Mouse (Mus musculus) liver, postnatal 0 days (tissue): ENCODE measurements around the gene 1700014D04Rik.
"Not testable (repeated sequence)": the region's sequence is repeated elsewhere in the genome, so short reads cannot be mapped to it uniquely, and the experiment has no call there.

Source experiments
- CTCF ChIP-seq: sonication (generic); IDR thresholded peaks from 2 replicates; pipeline ENCODE4 v1.5.1; 2016; ENCODE audit warnings: antibody characterized with exemption, low read depth
- EP300 ChIP-seq: IDR thresholded peaks from 2 replicates; pipeline ENCODE4 v1.6.1; 2016; ENCODE audit warnings: antibody characterized with exemption, low read depth, mild to moderate bottlenecking

GRCm38 (mm10) chr13:59779744-59780264, 33.3 kb upstream of the 1700014D04Rik start:
- peak; percentile 53 for TF ChIP-seq CTCF
- TF ChIP-seq EP300 = not testable (repeated sequence)
